Mouse (Mus musculus) urinary bladder, adult 2 months (tissue): ENCODE results near the gene Vwa2. TPM values are rescaled to one million over a fixed set of nuclear protein-coding genes. Genes with fewer than 3 reads are reported as not detected.
A peak's percentile ranks its signal among the peaks of the same experiment; 100 is the strongest.

ENCODE experiments used
- DNase-seq: peaks from one replicate; pipeline ENCODE4 v3.0.0; 2022; ENCODE audit warnings: low spot score
- polyA plus RNA-seq: library from polyadenylated mRNA; depleted of rRNA; stranded (reverse); fragments of >200 nt; gene quantifications from 2 replicates; pipeline ENCODE4 v1.2.3, GENCODE M21; 2012

Gene Vwa2
- polyA plus RNA-seq, 1 experiment, result 0.01 TPM

GRCm38 (mm10) chr19:56908472-56909270 is 34.6 kb downstream of the Vwa2 start:
- no peak for DNase-seq

GRCm38 (mm10) chr19:56910561-56910960 is 36.5 kb downstream of the Vwa2 start:
- DNase-seq, result no peak

- no peak for DNase-seq
These were observed 39.7 kb downstream of the Vwa2 start for GRCm38 (mm10) chr19:56913761-56914160.

- DNase-seq, result no peak
These were observed 40.6 kb downstream of the Vwa2 start for GRCm38 (mm10) chr19:56914658-56915057.

- no peak for DNase-seq
These were observed 41.0 kb downstream of the Vwa2 start for GRCm38 (mm10) chr19:56915084-56915483.

GRCm38 (mm10) chr19:56919628-56920027 is 45.6 kb downstream of the Vwa2 start:
- DNase-seq, result peak; percentile 62

GRCm38 (mm10) chr19:56920232-56920631 is 46.2 kb downstream of the Vwa2 start:
- no peak for DNase-seq

GRCm38 (mm10) chr19:56921744-56922143 is 47.7 kb downstream of the Vwa2 start:
- DNase-seq, result no peak

GRCm38 (mm10) chr19:56929392-56929791 is 55.3 kb downstream of the Vwa2 start:
- DNase-seq, result no peak

GRCm38 (mm10) chr19:56930029-56930428 is 56.0 kb downstream of the Vwa2 start:
- DNase-seq, result no peak

GRCm38 (mm10) chr19:56933800-56934199 is 59.8 kb downstream of the Vwa2 start:
- no peak for DNase-seq

- DNase-seq, result no peak
These were observed 61.1 kb downstream of the Vwa2 start for GRCm38 (mm10) chr19:56935111-56935510.

GRCm38 (mm10) chr19:56935777-56936176 is 61.7 kb downstream of the Vwa2 start:
- no peak for DNase-seq

GRCm38 (mm10) chr19:56936253-56936652 is 62.2 kb downstream of the Vwa2 start:
- no peak for DNase-seq

- DNase-seq, result no peak
These were observed 63.9 kb downstream of the Vwa2 start for GRCm38 (mm10) chr19:56937911-56938310.

- DNase-seq, result no peak
These were observed 65.8 kb downstream of the Vwa2 start for GRCm38 (mm10) chr19:56939826-56940225.

- no peak for DNase-seq
These were observed 66.5 kb downstream of the Vwa2 start for GRCm38 (mm10) chr19:56940507-56940906.

GRCm38 (mm10) chr19:56942216-56942615 is 68.2 kb downstream of the Vwa2 start:
- DNase-seq, result no peak

- no peak for DNase-seq
These were observed 70.2 kb downstream of the Vwa2 start for GRCm38 (mm10) chr19:56944211-56944610.

GRCm38 (mm10) chr19:56944826-56945225 is 70.8 kb downstream of the Vwa2 start:
- DNase-seq, result no peak

- no peak for DNase-seq
These were observed 71.6 kb downstream of the Vwa2 start for GRCm38 (mm10) chr19:56945621-56946020.

GRCm38 (mm10) chr19:56946277-56946676 is 72.2 kb downstream of the Vwa2 start:
- no peak for DNase-seq

- no peak for DNase-seq
These were observed 72.7 kb downstream of the Vwa2 start for GRCm38 (mm10) chr19:56946727-56947126.
